Mouse (Mus musculus) CH12.LX (cell line): ENCODE results near the gene Ncoa1. TPM values are rescaled to one million over a fixed set of nuclear protein-coding genes. Genes with fewer than 3 reads are reported as not detected.

Source experiments
- DNase-seq: peaks from one replicate; pipeline ENCODE4 v3.0.0-alpha.2; 2013; ENCODE audit errors: extremely low read depth
- H3K27ac ChIP-seq: 2 replicates; pipeline ENCODE4 v1.5.1; 2012; ENCODE audit warnings: low read depth, mild to moderate bottlenecking, control low read depth, moderate library complexity; ENCODE audit not compliant: insufficient read depth
- H3K27me3 ChIP-seq: replicated peaks from 2 replicates; pipeline ENCODE3; 2012; ENCODE audit warnings: inconsistent platforms
- H3K36me3 ChIP-seq, 2 experiments: replicated peaks in 1 of 2; 2 replicates each; pipeline versions ENCODE3 to v1.6.1; 2012; ENCODE audit warnings: inconsistent platforms in 1 of 2, low read length in 1 of 2, mild to moderate bottlenecking in 1 of 2, mixed read lengths in 1 of 2, moderate library complexity in 1 of 2; ENCODE audit not compliant: control insufficient read depth in 1 of 2, insufficient read depth in 1 of 2
- H3K4me1 ChIP-seq, 2 experiments: 2 replicates each; pipeline ENCODE4 v1.6.1; 2012; ENCODE audit warnings: inconsistent platforms in 1 of 2, moderate library complexity in 1 of 2; ENCODE audit not compliant: insufficient read depth in 2 of 2, control insufficient read depth in 1 of 2
- H3K4me2 ChIP-seq: 2 replicates; pipeline ENCODE4 v1.6.1; 2012; ENCODE audit warnings: low read depth, mild to moderate bottlenecking, control low read depth; ENCODE audit not compliant: poor library complexity, insufficient read depth, severe bottlenecking
- H3K4me3 ChIP-seq, 3 experiments: fragments of 150-350 bp in 1 of 3; sonication (generic) in 1 of 3; replicated peaks in 1 of 3; 2 replicates each; pipeline versions ENCODE3 to v1.5.1; 2011 to 2012; ENCODE audit warnings: low read depth in 2 of 3, low read length in 2 of 3, mild to moderate bottlenecking in 2 of 3, moderate library complexity in 2 of 3, control low read depth in 1 of 3, improper control_type of control experiment in 1 of 3, inconsistent platforms in 1 of 3, mixed read lengths in 1 of 3; ENCODE audit not compliant: poor library complexity in 1 of 3
- H3K79me2 ChIP-seq: replicated peaks from 2 replicates; pipeline ENCODE4 v1.6.1; 2012; ENCODE audit warnings: mild to moderate bottlenecking, moderate library complexity; ENCODE audit not compliant: control insufficient read depth, poor library complexity, insufficient read depth, severe bottlenecking; ENCODE audit errors: extremely low read depth
- H3K9ac ChIP-seq: 2 replicates; pipeline ENCODE4 v1.6.1; 2012; ENCODE audit warnings: low read depth, mild to moderate bottlenecking, control low read depth, moderate library complexity; ENCODE audit not compliant: insufficient read depth
- H3K9me3 ChIP-seq: replicated peaks from 2 replicates; pipeline ENCODE3; 2012; ENCODE audit warnings: low read length, inconsistent platforms, mixed read lengths
- BHLHE40 ChIP-seq: IDR thresholded peaks from 2 replicates; pipeline ENCODE4 v1.6.1; 2011; ENCODE audit warnings: mild to moderate bottlenecking, low read depth, low read length, improper control_type of control experiment
- CHD2 ChIP-seq: IDR thresholded peaks from 2 replicates; pipeline ENCODE4 v1.6.1; 2011; ENCODE audit warnings: low read length, improper control_type of control experiment
- CTCF ChIP-seq, 2 experiments: IDR thresholded peaks in 1 of 2; conservative IDR thresholded peaks in 1 of 2; 2 replicates each; pipeline ENCODE4 v1.5.1; 2011 to 2012; ENCODE audit warnings: low read depth in 2 of 2, low read length in 2 of 2, improper control_type of control experiment in 1 of 2, inconsistent platforms in 1 of 2, mild to moderate bottlenecking in 1 of 2, moderate library complexity in 1 of 2
- EP300 ChIP-seq: IDR thresholded peaks from 2 replicates; pipeline ENCODE4 v1.6.1; 2011; ENCODE audit warnings: low read length, improper control_type of control experiment
- ETS1 ChIP-seq: conservative IDR thresholded peaks from 2 replicates; pipeline ENCODE4 v1.6.1; 2012; ENCODE audit warnings: low read depth, mild to moderate bottlenecking, inconsistent platforms, low read length, improper control_type of control experiment, moderate library complexity
- HCFC1 ChIP-seq: IDR thresholded peaks from 2 replicates; pipeline ENCODE4 v1.6.1; 2012; ENCODE audit warnings: low read depth, mild to moderate bottlenecking, inconsistent platforms, low read length, improper control_type of control experiment
- IRF4 ChIP-seq: IDR thresholded peaks from 2 replicates; pipeline ENCODE4 v1.6.1; 2014; ENCODE audit warnings: low read depth, mild to moderate bottlenecking, inconsistent platforms, low read length, improper control_type of control experiment
- MAFK ChIP-seq: IDR thresholded peaks from 2 replicates; pipeline ENCODE4 v1.6.1; 2011; ENCODE audit warnings: low read length, improper control_type of control experiment; ENCODE audit not compliant: insufficient replicate concordance
- MAX ChIP-seq: IDR thresholded peaks from 2 replicates; pipeline ENCODE4 v1.6.1; 2011; ENCODE audit warnings: low read length, improper control_type of control experiment
- MAZ ChIP-seq: IDR thresholded peaks from 2 replicates; pipeline ENCODE4 v1.6.1; 2012; ENCODE audit warnings: low read depth, mild to moderate bottlenecking, inconsistent platforms, low read length, improper control_type of control experiment, moderate library complexity
- MEF2A ChIP-seq: IDR thresholded peaks from 2 replicates; pipeline ENCODE4 v1.6.1; 2014; ENCODE audit warnings: low read depth, mild to moderate bottlenecking, inconsistent platforms, low read length, improper control_type of control experiment, borderline replicate concordance
- MXI1 ChIP-seq: IDR thresholded peaks from 2 replicates; pipeline ENCODE4 v1.6.1; 2011; ENCODE audit warnings: mild to moderate bottlenecking, low read depth, low read length, improper control_type of control experiment
- MYC ChIP-seq: IDR thresholded peaks from 2 replicates; pipeline ENCODE4 v1.6.1; 2011; ENCODE audit warnings: low read depth, mild to moderate bottlenecking, improper control_type of control experiment, low read length
- NELFE ChIP-seq: IDR thresholded peaks from 2 replicates; pipeline ENCODE4 v1.6.1; 2011; ENCODE audit warnings: low read depth, low read length, improper control_type of control experiment
- NRF1 ChIP-seq: IDR thresholded peaks from 2 replicates; pipeline ENCODE4 v1.6.1; 2014; ENCODE audit warnings: low read depth, mild to moderate bottlenecking, inconsistent platforms, low read length, improper control_type of control experiment, moderate library complexity
- PAX5 ChIP-seq: IDR thresholded peaks from 2 replicates; pipeline ENCODE4 v1.6.1; 2012; ENCODE audit warnings: low read length, inconsistent platforms, mixed read lengths
- POLR2A ChIP-seq: IDR thresholded peaks from 2 replicates; pipeline ENCODE4 v1.6.1; 2011; ENCODE audit warnings: low read depth, mild to moderate bottlenecking, improper control_type of control experiment, low read length
- UBTF ChIP-seq: IDR thresholded peaks from 2 replicates; pipeline ENCODE4 v1.6.1; 2012; ENCODE audit warnings: low read depth, mild to moderate bottlenecking, inconsistent platforms, low read length, improper control_type of control experiment, moderate library complexity
- USF1 ChIP-seq: IDR thresholded peaks from 2 replicates; pipeline ENCODE4 v1.6.1; 2014; ENCODE audit warnings: low read depth, mild to moderate bottlenecking, inconsistent platforms, low read length, improper control_type of control experiment
- ZC3H11A ChIP-seq: IDR thresholded peaks from 2 replicates; pipeline ENCODE4 v1.6.1; 2012; ENCODE audit warnings: low read depth, mild to moderate bottlenecking, inconsistent platforms, low read length, improper control_type of control experiment
- ZKSCAN1 ChIP-seq: IDR thresholded peaks from 2 replicates; pipeline ENCODE4 v1.6.1; 2012; ENCODE audit warnings: low read depth, inconsistent platforms, low read length, improper control_type of control experiment, borderline replicate concordance
- dilution Hi-C: fragments of 300-500 bp; cut with MboI; formaldehyde crosslinking; loops from 2 replicates; pipeline ENCODE4 v1.14.3; 2020; ENCODE audit warnings: low sequenced_read_pairs; ENCODE audit not compliant: extremely low pct_unique_long_range_greater_than_20kb, extremely low pct_ligation_motif_present
- in situ Hi-C: fragments of 300-500 bp; cut with MboI; formaldehyde crosslinking; loops from 3 replicates; pipeline ENCODE4 v1.14.3; 2019; ENCODE audit warnings: low sequenced_read_pairs, low pct_ligation_motif_present, low pct_unique_long_range_greater_than_20kb, mixed read lengths
- polyA plus RNA-seq: library from polyadenylated mRNA; unstranded; fragments of >175 nt; gene quantifications from 2 replicates; pipeline ENCODE4 v1.2.1, GENCODE M21; 2012; ENCODE audit warnings: low read depth; ENCODE audit not compliant: insufficient read length
- total RNA-seq, 2 experiments: library from RNA; depleted of rRNA; stranded (reverse); fragments of 300-350 nt in 1 of 2; fragments of >200 nt in 1 of 2; gene quantifications; 2 replicates each; pipeline ENCODE4 v1.2.3; 2012 to 2014

The Ncoa1 gene
- total and polyA plus RNA-seq, 3 experiments: 2.4 to 6.4 (median 4.2) TPM

DNA sequence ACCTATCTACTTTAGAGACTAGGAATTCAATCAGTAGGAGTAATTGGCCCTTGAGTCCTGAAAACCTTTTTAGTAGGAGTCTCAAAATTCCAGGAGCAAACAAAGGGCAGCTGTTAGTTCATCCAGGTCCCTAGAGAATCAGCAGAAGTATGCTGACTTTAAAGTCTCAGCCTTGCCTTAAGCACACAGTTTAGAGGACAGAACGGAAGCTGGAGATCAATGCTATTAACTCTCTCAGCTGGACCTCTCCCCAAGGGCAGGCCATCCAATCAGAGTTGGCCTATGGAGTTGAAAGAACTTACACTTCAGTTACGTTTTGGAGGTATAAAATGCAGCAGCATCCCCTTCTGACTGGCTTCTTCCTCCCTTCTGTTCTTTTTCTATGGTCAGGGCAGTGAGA is 154.8 kb downstream of the Ncoa1 start:
- H3K9me3 ChIP-seq: no peaks in the 10 kb centered on the region
- dilution Hi-C loops (no loop called here), in situ Hi-C loops (no loop called here)
- no peak for TF ChIP-seq MAZ
- no peak for TF ChIP-seq MAFK
- no peak for TF ChIP-seq MXI1
- no peak for TF ChIP-seq MEF2A
- TF ChIP-seq IRF4: no peak
- TF ChIP-seq CTCF (conservative IDR thresholded peaks at IDR 0.05 in 1 of 2, IDR thresholded peaks at IDR 0.05 in 1 of 2; ENCODE audit: low read depth in 2 of 2, low read length in 2 of 2): no peak
- TF ChIP-seq ZKSCAN1: no peak
- no peak for TF ChIP-seq NRF1
- no peak overlapping the region for H3K9ac ChIP-seq
- no peak overlapping the region for H3K4me3 ChIP-seq
- no peaks in the 10 kb centered on the region for H3K79me2 ChIP-seq
- H3K27me3 ChIP-seq: no peaks in the 10 kb centered on the region
- no peak overlapping the region for H3K4me2 ChIP-seq
- no peak for DNase-seq
- peaks cover 0 to 7% of the 10 kb centered on the region in 2 experiments for H3K36me3 ChIP-seq
- no peaks in the 10 kb centered on the region for H3K4me1 ChIP-seq
- no peak overlapping the region for H3K27ac ChIP-seq

DNA sequence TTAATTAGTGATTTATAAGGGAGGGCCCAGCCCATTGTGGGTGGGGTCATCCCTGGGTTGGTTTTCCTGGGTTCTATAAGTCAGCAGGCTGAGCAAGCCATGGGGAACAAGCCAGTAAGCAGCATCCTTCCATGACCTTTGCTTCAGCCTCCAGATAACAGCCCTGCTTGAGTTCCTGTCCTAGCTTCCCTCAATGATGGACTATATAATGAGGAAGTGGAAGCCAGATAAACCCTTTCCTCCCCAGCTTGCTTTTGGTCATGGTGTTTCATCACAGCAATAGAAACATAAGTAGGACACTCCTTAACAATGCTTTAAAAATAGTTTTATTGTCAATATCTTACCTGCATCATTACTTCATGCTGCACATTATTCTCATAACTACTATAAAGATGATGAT is 163.2 kb downstream of the Ncoa1 start:
- dilution Hi-C loops: no loop called here
- H3K9me3 ChIP-seq: no peaks in the 10 kb centered on the region
- peaks cover 0 to 4% of the 10 kb centered on the region in 2 experiments; a peak in 2 of 4 replicates for H3K4me1 ChIP-seq
- no peak for TF ChIP-seq MAFK
- no peak for TF ChIP-seq POLR2A
- no peak for TF ChIP-seq USF1
- no peak for TF ChIP-seq EP300
- no peak for TF ChIP-seq MAZ
- TF ChIP-seq, all 38 proteins: peak for 0
- H3K27me3 ChIP-seq: no peaks in the 10 kb centered on the region
- no peak overlapping the region for H3K27ac ChIP-seq
- H3K79me2 ChIP-seq: no peaks in the 10 kb centered on the region
- no peaks in the 10 kb centered on the region for H3K36me3 ChIP-seq
- no peak overlapping the region for H3K4me3 ChIP-seq
- H3K4me2 ChIP-seq: no peak overlapping the region
- H3K9ac ChIP-seq: no peak overlapping the region
- in situ Hi-C loops: no loop called here
- DNase-seq: no peak

DNA sequence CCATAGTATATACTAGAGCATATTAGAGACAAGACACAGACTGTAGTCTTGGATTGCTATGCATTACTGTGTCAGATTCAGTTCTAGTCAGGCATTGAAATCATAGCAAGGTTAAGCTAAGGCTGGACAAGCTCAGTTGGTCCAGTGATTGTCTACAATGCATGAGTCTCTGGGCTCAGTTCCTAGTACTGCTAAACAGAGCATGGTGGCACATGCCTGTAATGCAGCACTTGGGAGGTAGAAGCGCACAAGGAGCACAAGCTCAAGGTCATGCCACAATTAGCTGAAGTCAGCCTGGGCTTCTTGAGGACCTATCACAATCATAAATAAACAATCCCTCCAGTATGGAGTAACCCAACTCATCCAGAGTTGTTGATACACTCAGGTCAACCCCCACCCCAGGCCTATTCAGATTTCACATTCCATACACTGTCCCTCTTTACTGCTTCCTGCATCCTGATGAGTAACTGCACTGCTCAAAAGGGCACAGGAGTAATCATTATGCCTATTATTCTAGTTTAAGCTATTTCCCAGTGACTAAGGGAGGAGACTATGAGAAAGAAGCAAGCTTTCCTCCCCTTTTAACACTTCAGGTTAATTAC is 170.2 kb downstream of the Ncoa1 start:
- no peaks in the 10 kb centered on the region for H3K79me2 ChIP-seq
- no peaks in the 10 kb centered on the region for H3K9me3 ChIP-seq
- H3K4me1 ChIP-seq: peaks cover 0 to 9% of the 10 kb centered on the region in 2 experiments; a peak in 2 of 4 replicates
- no peak overlapping the region for H3K4me2 ChIP-seq
- in situ Hi-C loops: no loop called here
- no peak overlapping the region for H3K4me3 ChIP-seq
- no peak overlapping the region for H3K9ac ChIP-seq
- no peak overlapping the region for H3K27ac ChIP-seq
- H3K36me3 ChIP-seq: peaks cover 0 to 4% of the 10 kb centered on the region in 2 experiments
- TF ChIP-seq NELFE (no peak), POLR2A (no peak), IRF4 (no peak), UBTF (no peak), CTCF (conservative IDR thresholded peaks at IDR 0.05 in 1 of 2, IDR thresholded peaks at IDR 0.05 in 1 of 2; ENCODE audit: low read depth in 2 of 2, low read length in 2 of 2) (no peak), ZC3H11A (no peak), NRF1 (no peak), BHLHE40 (no peak), ETS1 (no peak), ZKSCAN1 (no peak), MYC (no peak), EP300 (no peak), MAFK (no peak), HCFC1 (no peak), CHD2 (no peak), USF1 (no peak), MAX (no peak), PAX5 (no peak), MAZ (no peak)
- TF ChIP-seq, all 38 proteins: peak for 0
- dilution Hi-C loops: no loop called here
- no peak for DNase-seq
- H3K27me3 ChIP-seq: no peaks in the 10 kb centered on the region
